ENCODE assay signal across 23 mouse cellular contexts in genomic region chr4:128270177-128270576, GRCm38 (mm10). TPM values are rescaled to one million over a fixed set of nuclear protein-coding genes. Genes with fewer than 3 reads are reported as not detected.
DNase-seq lines count a peak whose midpoint lies in the region; ATAC-seq and TF ChIP-seq lines count a peak whose summit lies in the region.
"Had no signal": no experiment of that assay in that cellular context is flagged by ENCODE, and none has a peak within 500 bp of the region (broad histone marks: within the 10 kb centered on the region; RNA-seq: fewer than 3 reads in every experiment).

No protein-coding gene starts in this region.

- H3K4me3 ChIP-seq in lung, postnatal 0 days (ENCODE audit: low read depth, low read length) = no peak overlapping the region
- no peak overlapping the region for H3K4me3 ChIP-seq in liver, embryonic 11.5 days (ENCODE audit: low read depth, low read length)
- H3K4me3 ChIP-seq: embryonic facial prominence, embryonic 12.5 days; layer of hippocampus, adult 2 months; neural tube, embryonic 13.5 days had no signal

- TF ChIP-seq EP300 in lung, postnatal 0 days (IDR thresholded peaks at IDR 0.05) = no peak

- no peak for TF ChIP-seq CTCF in lung, postnatal 0 days (IDR thresholded peaks at IDR 0.05)

- no peak overlapping the region for H3K4me2 ChIP-seq in lung, postnatal 0 days (replicated peaks; ENCODE audit: low read depth, low read length)
- H3K4me2 ChIP-seq in liver, embryonic 11.5 days = no peak overlapping the region
- H3K4me2 ChIP-seq: embryonic facial prominence, embryonic 12.5 days; neural tube, embryonic 13.5 days had no signal

- no peaks in the 10 kb centered on the region for H3K9me3 ChIP-seq in lung, postnatal 0 days (ENCODE audit: low read length)
- H3K9me3 ChIP-seq in liver, embryonic 11.5 days (ENCODE audit: control insufficient read depth, low read length) = no peaks in the 10 kb centered on the region
- H3K9me3 ChIP-seq: embryonic facial prominence, embryonic 12.5 days; neural tube, embryonic 13.5 days had no signal

- H3K27me3 ChIP-seq in lung, postnatal 0 days (replicated peaks; ENCODE audit: insufficient read depth, low read length) = no peaks in the 10 kb centered on the region
- no peaks in the 10 kb centered on the region for H3K27me3 ChIP-seq in liver, embryonic 11.5 days (replicated peaks; ENCODE audit: control insufficient read depth, insufficient read depth, low read length)
- H3K27me3 ChIP-seq: embryonic facial prominence, embryonic 12.5 days; neural tube, embryonic 13.5 days had no signal

- ATAC-seq in lung, postnatal 0 days = no peak
- ATAC-seq in liver, embryonic 11.5 days (replicated peaks; ENCODE audit: low FRiP score) = no peak
- ATAC-seq: activated CD4-positive, CD25-positive, alpha-beta regulatory T cell, adult 4 months; CD4-positive, CD25-positive, alpha-beta regulatory T cell, adult 4 months; forebrain, embryonic 14.5 days had no signal

- 0 out of 2 replicates have a peak overlapping the region, but pooled peaks have one; percentile 32 for H3K27ac ChIP-seq in lung, postnatal 0 days (ENCODE audit: low read length)
- H3K27ac ChIP-seq in liver, embryonic 11.5 days (ENCODE audit: low read depth, low read length) = no peak overlapping the region
- H3K27ac ChIP-seq: embryonic facial prominence, embryonic 12.5 days; layer of hippocampus, adult 2 months; liver, embryonic 14.5 days; neural tube, embryonic 13.5 days had no signal

- no peaks in the 10 kb centered on the region for H3K4me1 ChIP-seq in lung, postnatal 0 days (ENCODE audit: insufficient read depth, low read depth, low read length)
- no peaks in the 10 kb centered on the region for H3K4me1 ChIP-seq in liver, embryonic 11.5 days (replicated peaks; ENCODE audit: control insufficient read depth, insufficient read depth, low read length)

- DNase-seq in cerebellum, postnatal 14 days = peak; percentile 31 to 46
- DNase-seq in cerebellum, adult 18-20 months = no peak
- DNase-seq in kidney, postnatal 10 days = peak; percentile 60
- no peak for DNase-seq in kidney, adult 8-10 months
- DNase-seq in lung, postnatal 0 days (ENCODE audit: low spot score) = no peak
- DNase-seq in lung, postnatal 25 days (ENCODE audit: low spot score) = no peak
- DNase-seq in liver, embryonic 11.5 days (ENCODE audit: low spot score) = no peak
- DNase-seq: adrenal gland, postnatal 10 days; cerebellum, adult 11 months; gastrocnemius, postnatal 36 days; right cerebral cortex, adult 18-20 months; thymus, postnatal 14 days had no signal

- no peaks in the 10 kb centered on the region for H3K36me3 ChIP-seq in lung, postnatal 0 days (ENCODE audit: insufficient read depth, low read length)
- no peaks in the 10 kb centered on the region for H3K36me3 ChIP-seq in liver, embryonic 11.5 days (ENCODE audit: control insufficient read depth, insufficient read depth, low read length)
- H3K36me3 ChIP-seq: embryonic facial prominence, embryonic 12.5 days; neural tube, embryonic 13.5 days had no signal

- WGBS in lung, postnatal 0 days = 65% methylated on average over 10 of the region's 10 CpGs
- 76% methylated on average over 10 of the region's 10 CpGs for WGBS in liver, embryonic 11.5 days

- H3K9ac ChIP-seq in lung, postnatal 0 days (replicated peaks; ENCODE audit: low read depth) = no peak overlapping the region
- H3K9ac ChIP-seq in liver, embryonic 11.5 days (ENCODE audit: low read depth, low read length) = no peak overlapping the region
- H3K9ac ChIP-seq: embryonic facial prominence, embryonic 12.5 days; liver, embryonic 14.5 days; neural tube, embryonic 13.5 days had no signal

RNA-seq across cellular contexts. Expression of gene Hmgb4, which starts 9.4 kb away (rescaled TPM):
- not detected in 2 replicates for polyA plus RNA-seq in lung, postnatal 0 days (2015; fragmentation: Nextera tagmentation; extraction: Ambion mirVana)
- polyA plus RNA-seq in liver, embryonic 11.5 days (2014; fragmentation: Nextera tagmentation; extraction: Ambion mirVana) = not detected in 2 replicates
- polyA plus RNA-seq: activated CD4-positive, CD25-positive, alpha-beta regulatory T cell, adult 4 months; CD4-positive, CD25-positive, alpha-beta regulatory T cell, adult 4 months; embryonic facial prominence, embryonic 12.5 days; forebrain, embryonic 14.5 days; heart, embryonic 16.5 days; hindbrain, embryonic 11.5 days; kidney, embryonic 16.5 days; liver, embryonic 14.5 days; midbrain, embryonic 14.5 days; neural tube, embryonic 13.5 days had no signal

Comparison
In these comparisons a context has a peak if more than half of its experiments do, and no peak if none do; other contexts are left out.
1. DNase-seq: peak in cerebellum, postnatal 14 days (2 of 2) and kidney, postnatal 10 days (single experiment); none in cerebellum, adult 18-20 months (0 of 2), kidney, adult 8-10 months (0 of 2), lung, postnatal 0 days (single experiment), lung, postnatal 25 days (single experiment) and liver, embryonic 11.5 days (single experiment).